Mouse (Mus musculus): ENCODE results near the gene Pom121l2. TPM values are rescaled to one million over a fixed set of nuclear protein-coding genes. Genes with fewer than 3 reads are reported as not detected.

Pom121l2 gene
- polyA plus RNA-seq, 1 experiment from 2014 or later = not detected

GRCm38 (mm10) chr13:21997821-21998220 lies 16.8 kb downstream of the Pom121l2 start:
- H3K36me3 ChIP-seq (ENCODE audit: control insufficient read depth, insufficient read depth) = no peaks in the 10 kb centered on the region
- H3K27ac ChIP-seq (ENCODE audit: low read length) = no peak overlapping the region
- H3K4me3 ChIP-seq (ENCODE audit: low read depth, low read length) = no peak overlapping the region
- 13% methylated on average over 4 of the region's 4 CpGs for WGBS (ENCODE audit: insufficient replicate concordance)
- no peaks in the 10 kb centered on the region for H3K9me3 ChIP-seq (replicated peaks; ENCODE audit: control insufficient read depth, low read length)
- no peak overlapping the region for H3K9ac ChIP-seq (ENCODE audit: low read depth, low read length)
- peaks cover 68% of the 10 kb centered on the region for H3K27me3 ChIP-seq (ENCODE audit: control insufficient read depth, insufficient read depth, low read depth, low read length)
- H3K4me2 ChIP-seq (ENCODE audit: low read depth, low read length) = no peak overlapping the region
- H3K4me1 ChIP-seq (ENCODE audit: control insufficient read depth, low read depth, low read length) = peaks cover 5% of the 10 kb centered on the region
- no peak for ATAC-seq (ENCODE audit: low read depth)

GRCm38 (mm10) chr13:21998412-21998811 lies 17.4 kb downstream of the Pom121l2 start:
- H3K9ac ChIP-seq (ENCODE audit: low read depth, low read length) = no peak overlapping the region
- peaks cover 72% of the 10 kb centered on the region for H3K27me3 ChIP-seq (ENCODE audit: control insufficient read depth, insufficient read depth, low read depth, low read length)
- H3K4me2 ChIP-seq (ENCODE audit: low read depth, low read length) = no peak overlapping the region
- H3K4me1 ChIP-seq (ENCODE audit: control insufficient read depth, low read depth, low read length) = peaks cover 5% of the 10 kb centered on the region
- H3K27ac ChIP-seq (ENCODE audit: low read length) = no peak overlapping the region
- 28% methylated on average over 3 of the region's 3 CpGs for WGBS (ENCODE audit: insufficient replicate concordance)
- no peak overlapping the region for H3K4me3 ChIP-seq (ENCODE audit: low read depth, low read length)
- H3K36me3 ChIP-seq (ENCODE audit: control insufficient read depth, insufficient read depth) = no peaks in the 10 kb centered on the region
- H3K9me3 ChIP-seq (replicated peaks; ENCODE audit: control insufficient read depth, low read length) = no peaks in the 10 kb centered on the region
- ATAC-seq (ENCODE audit: low read depth) = no peak

GRCm38 (mm10) chr13:21999147-21999546 lies 18.2 kb downstream of the Pom121l2 start:
- no peak overlapping the region for H3K9ac ChIP-seq (ENCODE audit: low read depth, low read length)
- WGBS (ENCODE audit: insufficient replicate concordance) = 46% methylated on average over 4 of the region's 4 CpGs
- H3K36me3 ChIP-seq (ENCODE audit: control insufficient read depth, insufficient read depth) = no peaks in the 10 kb centered on the region
- H3K27ac ChIP-seq (ENCODE audit: low read length) = no peak overlapping the region
- no peaks in the 10 kb centered on the region for H3K9me3 ChIP-seq (replicated peaks; ENCODE audit: control insufficient read depth, low read length)
- peaks cover 74% of the 10 kb centered on the region for H3K27me3 ChIP-seq (ENCODE audit: control insufficient read depth, insufficient read depth, low read depth, low read length)
- no peak for ATAC-seq (ENCODE audit: low read depth)
- no peak overlapping the region for H3K4me2 ChIP-seq (ENCODE audit: low read depth, low read length)
- peaks cover 5% of the 10 kb centered on the region for H3K4me1 ChIP-seq (ENCODE audit: control insufficient read depth, low read depth, low read length)
- H3K4me3 ChIP-seq (ENCODE audit: low read depth, low read length) = no peak overlapping the region

- H3K9ac ChIP-seq (ENCODE audit: low read depth, low read length) = no peak overlapping the region
- 0 out of 2 replicates have a peak overlapping the region, but pooled peaks have one; percentile 11 for H3K4me2 ChIP-seq (ENCODE audit: low read depth, low read length)
- H3K36me3 ChIP-seq (ENCODE audit: control insufficient read depth, insufficient read depth) = no peaks in the 10 kb centered on the region
- WGBS (ENCODE audit: insufficient replicate concordance) = 11% methylated on average over 2 of the region's 2 CpGs
- H3K9me3 ChIP-seq (replicated peaks; ENCODE audit: control insufficient read depth, low read length) = no peaks in the 10 kb centered on the region
- peaks cover 79% of the 10 kb centered on the region for H3K27me3 ChIP-seq (ENCODE audit: control insufficient read depth, insufficient read depth, low read depth, low read length)
- H3K4me3 ChIP-seq (ENCODE audit: low read depth, low read length) = no peak overlapping the region
- no peak for ATAC-seq (ENCODE audit: low read depth)
- peaks cover 10% of the 10 kb centered on the region for H3K4me1 ChIP-seq (ENCODE audit: control insufficient read depth, low read depth, low read length)
- H3K27ac ChIP-seq (ENCODE audit: low read length) = no peak overlapping the region
Observed at GRCm38 (mm10) chr13:22001346-22001745, 20.4 kb downstream of the Pom121l2 start.

GRCm38 (mm10) chr13:22001823-22002222 lies 20.8 kb downstream of the Pom121l2 start:
- 8% methylated on average over 5 of the region's 5 CpGs for WGBS (ENCODE audit: insufficient replicate concordance)
- H3K4me3 ChIP-seq (ENCODE audit: low read depth, low read length) = no peak overlapping the region
- H3K4me2 ChIP-seq (ENCODE audit: low read depth, low read length) = 0 out of 2 replicates have a peak overlapping the region, but pooled peaks have one; percentile 11
- H3K27ac ChIP-seq (ENCODE audit: low read length) = no peak overlapping the region
- no peaks in the 10 kb centered on the region for H3K9me3 ChIP-seq (replicated peaks; ENCODE audit: control insufficient read depth, low read length)
- H3K27me3 ChIP-seq (ENCODE audit: control insufficient read depth, insufficient read depth, low read depth, low read length) = peaks cover 79% of the 10 kb centered on the region
- H3K36me3 ChIP-seq (ENCODE audit: control insufficient read depth, insufficient read depth) = no peaks in the 10 kb centered on the region
- ATAC-seq (ENCODE audit: low read depth) = no peak
- H3K9ac ChIP-seq (ENCODE audit: low read depth, low read length) = no peak overlapping the region
- H3K4me1 ChIP-seq (ENCODE audit: control insufficient read depth, low read depth, low read length) = peaks cover 14% of the 10 kb centered on the region

GRCm38 (mm10) chr13:22005605-22006333 lies 24.8 kb downstream of the Pom121l2 start:
- H3K27me3 ChIP-seq (ENCODE audit: control insufficient read depth, insufficient read depth, low read depth, low read length) = peaks cover 86% of the 10 kb centered on the region
- peak overlapping the region; percentile 84 for H3K4me2 ChIP-seq (ENCODE audit: low read depth, low read length)
- H3K36me3 ChIP-seq (ENCODE audit: control insufficient read depth, insufficient read depth) = no peaks in the 10 kb centered on the region
- no peaks in the 10 kb centered on the region for H3K9me3 ChIP-seq (replicated peaks; ENCODE audit: control insufficient read depth, low read length)
- WGBS (ENCODE audit: insufficient replicate concordance) = under 1% methylated on average over 45 of the region's 45 CpGs
- 0 out of 2 replicates have a peak overlapping the region, but pooled peaks have one; percentile 42 for H3K27ac ChIP-seq (ENCODE audit: low read length)
- peaks cover 15% of the 10 kb centered on the region for H3K4me1 ChIP-seq (ENCODE audit: control insufficient read depth, low read depth, low read length)
- H3K9ac ChIP-seq (ENCODE audit: low read depth, low read length) = peak overlapping the region; percentile 36; the same call in 1 of the 2 replicates
- ATAC-seq (ENCODE audit: low read depth) = peak; percentile 80
- peak overlapping the region; percentile 63 for H3K4me3 ChIP-seq (ENCODE audit: low read depth, low read length)

GRCm38 (mm10) chr13:22006334-22007120 lies 25.5 kb downstream of the Pom121l2 start:
- H3K4me1 ChIP-seq (ENCODE audit: control insufficient read depth, low read depth, low read length) = peaks cover 15% of the 10 kb centered on the region
- H3K4me2 ChIP-seq (ENCODE audit: low read depth, low read length) = peak overlapping the region; percentile 84
- peak overlapping the region; percentile 63 for H3K4me3 ChIP-seq (ENCODE audit: low read depth, low read length)
- under 1% methylated on average over 38 of the region's 38 CpGs for WGBS (ENCODE audit: insufficient replicate concordance)
- 0 out of 2 replicates have a peak overlapping the region, but pooled peaks have one; percentile 42 for H3K27ac ChIP-seq (ENCODE audit: low read length)
- ATAC-seq (ENCODE audit: low read depth) = peak; percentile 84
- no peaks in the 10 kb centered on the region for H3K9me3 ChIP-seq (replicated peaks; ENCODE audit: control insufficient read depth, low read length)
- H3K9ac ChIP-seq (ENCODE audit: low read depth, low read length) = peak overlapping the region; percentile 36; the same call in 1 of the 2 replicates
- no peaks in the 10 kb centered on the region for H3K36me3 ChIP-seq (ENCODE audit: control insufficient read depth, insufficient read depth)
- peaks cover 88% of the 10 kb centered on the region for H3K27me3 ChIP-seq (ENCODE audit: control insufficient read depth, insufficient read depth, low read depth, low read length)

GRCm38 (mm10) chr13:22007121-22007510 lies 26.1 kb downstream of the Pom121l2 start:
- no peaks in the 10 kb centered on the region for H3K9me3 ChIP-seq (replicated peaks; ENCODE audit: control insufficient read depth, low read length)
- peak overlapping the region; percentile 84 for H3K4me2 ChIP-seq (ENCODE audit: low read depth, low read length)
- peaks cover 15% of the 10 kb centered on the region for H3K4me1 ChIP-seq (ENCODE audit: control insufficient read depth, low read depth, low read length)
- ATAC-seq (ENCODE audit: low read depth) = no peak
- H3K9ac ChIP-seq (ENCODE audit: low read depth, low read length) = no peak overlapping the region
- WGBS (ENCODE audit: insufficient replicate concordance) = 5% methylated on average over 18 of the region's 18 CpGs
- H3K27ac ChIP-seq (ENCODE audit: low read length) = no peak overlapping the region
- peaks cover 91% of the 10 kb centered on the region for H3K27me3 ChIP-seq (ENCODE audit: control insufficient read depth, insufficient read depth, low read depth, low read length)
- peak overlapping the region; percentile 63 for H3K4me3 ChIP-seq (ENCODE audit: low read depth, low read length)
- H3K36me3 ChIP-seq (ENCODE audit: control insufficient read depth, insufficient read depth) = no peaks in the 10 kb centered on the region

GRCm38 (mm10) chr13:22007872-22008271 lies 26.9 kb downstream of the Pom121l2 start:
- no peak for ATAC-seq (ENCODE audit: low read depth)
- no peak overlapping the region for H3K4me2 ChIP-seq (ENCODE audit: low read depth, low read length)
- peaks cover 93% of the 10 kb centered on the region for H3K27me3 ChIP-seq (ENCODE audit: control insufficient read depth, insufficient read depth, low read depth, low read length)
- 52% methylated on average over 7 of the region's 7 CpGs for WGBS (ENCODE audit: insufficient replicate concordance)
- H3K4me3 ChIP-seq (ENCODE audit: low read depth, low read length) = no peak overlapping the region
- no peaks in the 10 kb centered on the region for H3K36me3 ChIP-seq (ENCODE audit: control insufficient read depth, insufficient read depth)
- no peaks in the 10 kb centered on the region for H3K9me3 ChIP-seq (replicated peaks; ENCODE audit: control insufficient read depth, low read length)
- peaks cover 15% of the 10 kb centered on the region for H3K4me1 ChIP-seq (ENCODE audit: control insufficient read depth, low read depth, low read length)
- no peak overlapping the region for H3K9ac ChIP-seq (ENCODE audit: low read depth, low read length)
- no peak overlapping the region for H3K27ac ChIP-seq (ENCODE audit: low read length)

Data from liver, embryonic 16.5 days (tissue).